Mouse (Mus musculus) forebrain, embryonic 13.5 days (tissue): ENCODE data around the gene Rfc2. TPM values are rescaled to one million over a fixed set of nuclear protein-coding genes. Genes with fewer than 3 reads are reported as not detected.
A peak's percentile ranks its signal among the peaks of the same experiment; 100 is the strongest.

ENCODE experiments used
- ATAC-seq: fragments of 200-750 bp; cut with Nextera tagmentation; 2 replicates; pipeline ENCODE4 v1.8.0; 2017
- H3K27ac ChIP-seq: fragments of 300-500 bp; sonication (generic); 2 replicates; pipeline ENCODE4 v1.5.1; 2015; ENCODE audit warnings: inconsistent platforms, mild to moderate bottlenecking, moderate library complexity
- H3K27me3 ChIP-seq: fragments of 300-500 bp; sonication (generic); 2 replicates; pipeline ENCODE4 v1.6.1; 2015; ENCODE audit warnings: mild to moderate bottlenecking, inconsistent platforms
- H3K36me3 ChIP-seq: fragments of 300-500 bp; sonication (generic); 2 replicates; pipeline ENCODE4 v1.6.1; 2015; ENCODE audit warnings: mild to moderate bottlenecking, inconsistent platforms; ENCODE audit not compliant: poor library complexity, severe bottlenecking
- H3K4me1 ChIP-seq: fragments of 300-500 bp; sonication (generic); 2 replicates; pipeline ENCODE4 v1.6.1; 2015; ENCODE audit warnings: inconsistent platforms
- H3K4me2 ChIP-seq: fragments of 300-500 bp; sonication (generic); 2 replicates; pipeline ENCODE4 v1.6.1; 2015; ENCODE audit warnings: inconsistent platforms, mild to moderate bottlenecking, moderate library complexity
- H3K4me3 ChIP-seq: fragments of 300-500 bp; sonication (generic); 2 replicates; pipeline ENCODE4 v1.5.1; 2015; ENCODE audit warnings: mild to moderate bottlenecking, inconsistent platforms
- H3K9ac ChIP-seq: fragments of 300-500 bp; sonication (generic); 2 replicates; pipeline ENCODE4 v1.6.1; 2015; ENCODE audit warnings: mild to moderate bottlenecking, inconsistent platforms
- H3K9me3 ChIP-seq: fragments of 300-500 bp; sonication (generic); replicated peaks from 2 replicates; pipeline ENCODE4 v1.6.1; 2016; ENCODE audit warnings: inconsistent platforms
- WGBS: fragments of 180-500 bp; shearing (Covaris S2); methylation state at CpG from one replicate; pipeline ENCODE4 v1.1.7; 2015; 5-methylcytosine and 5-hydroxymethylcytosine counted together
- polyA plus RNA-seq: library from polyadenylated mRNA; unstranded; fragments of >200 nt; fragmentation: Nextera tagmentation; extraction: Ambion mirVana; gene quantifications from 2 replicates; pipeline ENCODE4 v1.2.1, GENCODE M21; 2015

The Rfc2 gene
- polyA plus RNA-seq, 1 experiment from 2014 or later, result 285 TPM

DNA sequence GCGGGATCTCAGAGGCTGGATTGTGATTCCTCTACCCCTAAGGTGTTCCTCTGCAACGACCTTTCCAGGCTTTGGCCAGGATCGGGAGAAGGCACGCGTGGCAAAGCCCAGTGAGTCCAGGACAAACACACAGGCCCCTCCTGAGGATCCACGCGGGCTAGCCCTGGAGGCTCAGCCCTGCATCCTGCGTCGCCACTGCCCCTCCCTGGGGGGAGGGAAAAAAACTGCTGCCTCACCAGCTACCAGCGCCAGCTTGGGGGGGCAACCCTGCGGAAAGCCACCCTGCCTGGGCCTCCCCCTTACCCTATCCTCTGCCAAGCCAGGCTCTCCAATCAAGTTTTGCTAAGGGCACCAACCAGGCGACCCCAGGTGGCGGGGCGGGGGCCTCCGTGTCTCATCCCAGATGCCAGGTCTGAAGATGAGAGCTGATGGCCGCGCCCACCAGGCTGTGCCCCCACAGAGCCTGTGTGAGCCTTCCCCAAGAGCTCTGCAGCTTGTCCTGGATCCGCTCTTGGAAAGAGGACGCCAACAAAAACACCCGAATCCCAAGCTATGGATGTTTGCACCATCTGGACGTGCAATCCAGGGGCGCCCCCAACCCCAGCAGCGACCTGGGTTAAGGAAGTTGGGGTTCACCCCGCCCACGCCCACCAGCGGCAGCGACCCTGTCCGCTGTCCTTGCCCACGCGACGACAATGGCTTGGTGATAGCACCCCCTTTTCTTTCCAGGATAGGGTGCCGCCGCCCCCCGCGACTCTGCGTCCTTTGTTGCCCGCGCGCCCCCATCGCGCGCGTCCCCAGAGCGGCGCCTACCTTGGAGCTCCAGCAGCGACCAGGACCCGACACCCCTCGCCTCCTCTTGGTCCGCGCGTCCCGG, 29.7 kb upstream of the Rfc2 start:
- peak overlapping the region; percentile 92 for H3K4me3 ChIP-seq
- no peaks in the 10 kb centered on the region for H3K27me3 ChIP-seq
- WGBS, result under 1% methylated on average over 49 of the region's 52 CpGs
- ATAC-seq, result peak; percentile 25
- peak overlapping the region; percentile 89 for H3K4me2 ChIP-seq
- H3K9me3 ChIP-seq, result no peaks in the 10 kb centered on the region
- peak overlapping the region; percentile 99 for H3K27ac ChIP-seq
- no peaks in the 10 kb centered on the region for H3K36me3 ChIP-seq
- H3K9ac ChIP-seq, result peak overlapping the region; percentile 94
- peaks cover 68% of the 10 kb centered on the region for H3K4me1 ChIP-seq

DNA sequence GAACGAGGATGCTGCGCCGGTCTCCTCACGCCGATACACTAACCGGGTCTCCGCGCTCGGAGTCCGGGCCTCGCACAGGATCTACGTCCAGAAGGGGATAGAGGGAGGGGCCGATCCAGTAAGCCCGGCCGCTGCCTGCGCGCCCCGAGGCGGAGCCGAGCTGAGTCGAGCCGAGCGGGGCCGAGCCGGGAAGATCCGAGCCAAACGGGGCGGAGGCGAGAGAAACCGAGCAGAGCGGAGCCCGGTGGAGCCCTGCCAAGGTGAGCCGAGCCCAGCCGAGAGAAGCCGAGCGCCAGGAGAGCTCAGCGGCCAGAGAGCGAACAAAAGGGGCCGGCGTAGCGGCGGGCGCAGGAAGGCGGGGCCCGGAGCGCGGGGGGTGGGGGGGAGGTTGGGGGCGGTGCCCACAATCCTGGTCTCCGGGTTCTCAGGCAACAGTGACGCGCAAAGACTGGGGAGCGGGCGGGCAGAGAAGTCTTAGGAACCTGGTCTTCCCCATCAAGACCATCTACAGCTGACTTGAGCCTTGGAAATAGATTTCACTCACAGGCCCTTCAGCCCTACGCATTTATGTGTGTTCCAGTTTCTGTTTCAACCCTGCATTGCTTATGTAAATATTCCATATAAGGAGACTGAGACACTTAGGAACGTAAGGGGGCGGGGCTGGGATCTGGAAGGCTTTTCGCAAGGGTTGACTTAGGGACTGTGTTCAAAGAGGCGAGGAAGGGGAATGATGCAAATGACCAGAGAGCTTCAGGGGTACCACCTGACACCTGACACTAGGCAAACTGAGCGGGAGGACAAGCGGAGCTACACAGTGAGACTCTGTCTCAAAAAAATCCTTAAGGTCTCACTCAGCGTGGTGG, 28.8 kb upstream of the Rfc2 start, which contains the start of gene Clip2:
Gene Clip2, minus strand, starts transcription at position 325 of the 863 bp plus-strand sequence.
- no peaks in the 10 kb centered on the region for H3K27me3 ChIP-seq

DNA sequence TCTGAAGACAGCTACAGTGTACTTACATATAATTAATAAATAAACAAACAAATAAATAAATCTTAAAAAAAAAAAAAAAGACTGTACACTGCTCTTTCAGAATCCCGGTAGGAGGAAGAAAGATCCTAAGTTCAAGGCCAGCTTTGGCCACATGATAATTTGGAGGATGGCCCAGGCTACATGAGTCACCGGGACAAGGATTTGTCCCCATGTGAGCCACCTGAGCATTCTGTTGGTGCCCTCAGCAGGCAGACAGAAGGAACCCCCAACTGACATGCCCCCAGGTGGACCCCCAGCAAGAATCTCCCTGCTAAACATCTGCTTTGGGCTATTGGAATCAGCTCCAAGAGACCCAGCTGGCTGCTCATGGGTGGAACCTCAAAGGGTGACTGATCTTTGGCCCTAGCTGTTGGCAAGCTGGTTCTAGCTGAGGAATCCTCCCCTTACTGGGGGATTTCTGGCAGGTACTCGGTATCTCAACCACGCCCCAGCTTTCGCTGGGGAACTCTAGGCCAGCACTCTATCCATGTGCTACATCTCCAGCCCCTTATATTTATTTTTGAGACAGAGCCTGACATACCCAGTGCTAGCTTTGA, 27.1 kb upstream of the Rfc2 start:
- no peak overlapping the region for H3K4me2 ChIP-seq
- no peak overlapping the region for H3K27ac ChIP-seq
- H3K36me3 ChIP-seq, result no peaks in the 10 kb centered on the region
- H3K27me3 ChIP-seq, result no peaks in the 10 kb centered on the region
- ATAC-seq, result no peak
- no peaks in the 10 kb centered on the region for H3K9me3 ChIP-seq
- H3K4me3 ChIP-seq, result no peak overlapping the region
- WGBS, result 82% methylated on average over 5 of the region's 5 CpGs
- peaks cover 45% of the 10 kb centered on the region for H3K4me1 ChIP-seq
- H3K9ac ChIP-seq, result no peak overlapping the region

More for the DNA sequence above, 28.8 kb upstream of the Rfc2 start, which contains the start of gene Clip2:
- peak within 1 kb of the TSS; percentile 89 for H3K4me2 ChIP-seq
- H3K9ac ChIP-seq, result peak within 1 kb of the TSS; percentile 94
- peak within 1 kb of the TSS; percentile 92 for H3K4me3 ChIP-seq
- H3K27ac ChIP-seq, result peak within 1 kb of the TSS; percentile 99
- no peaks in the 10 kb centered on the region for H3K36me3 ChIP-seq
- H3K4me1 ChIP-seq, result peaks cover 62% of the 10 kb centered on the region
- ATAC-seq, result peak; percentile 93
- 1% methylated on average over 61 of the region's 61 CpGs for WGBS
- no peaks in the 10 kb centered on the region for H3K9me3 ChIP-seq

DNA sequence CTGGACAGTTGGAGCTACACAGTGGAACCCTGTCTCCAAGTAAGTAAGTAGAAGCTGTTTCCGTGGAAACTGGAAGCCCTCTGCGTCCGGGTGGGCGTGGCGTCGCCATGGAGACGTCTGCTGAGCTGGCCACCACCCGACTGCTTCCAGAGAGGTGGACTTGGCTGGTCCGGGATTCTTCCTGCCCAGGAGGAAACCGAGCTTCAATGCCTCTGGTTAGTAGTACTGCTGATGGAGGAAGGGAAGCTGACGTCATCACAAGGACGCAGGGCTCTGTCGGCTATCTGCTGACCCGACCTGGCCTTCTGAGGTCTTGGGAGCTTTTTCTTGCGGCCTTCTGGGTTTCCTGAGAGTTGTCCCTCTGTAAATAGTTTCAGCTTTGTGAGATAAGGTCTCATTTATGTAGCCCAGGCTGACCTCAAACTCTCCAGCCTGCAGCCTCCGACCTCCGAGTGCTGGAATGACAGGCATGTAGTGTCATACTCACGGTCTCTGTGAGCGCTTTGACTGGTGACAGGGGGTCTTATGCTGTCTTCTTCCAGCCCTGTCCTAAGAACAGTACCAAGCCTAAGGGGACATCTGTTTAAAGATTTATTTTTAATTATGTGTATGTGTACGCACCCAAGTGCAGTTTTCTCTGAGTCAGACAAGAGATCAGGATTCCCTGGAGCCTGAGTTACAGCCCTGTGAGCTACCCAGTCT, 25.6 kb upstream of the Rfc2 start:
- Histone ChIP-seq H3K4me3 (no peak overlapping the region; the same call in 1 of the 2 replicates), H3K27me3 (no peaks in the 10 kb centered on the region), H3K4me2 (peak overlapping the region; percentile 52), H3K9me3 (no peaks in the 10 kb centered on the region), H3K27ac (no peak overlapping the region; the same call in 1 of the 2 replicates), H3K9ac (peak overlapping the region; percentile 37; the same call in 1 of the 2 replicates), H3K4me1 (peaks cover 31% of the 10 kb centered on the region), H3K36me3 (no peaks in the 10 kb centered on the region)
- ATAC-seq, result no peak
- WGBS, result 18% methylated on average over 20 of the region's 20 CpGs

DNA sequence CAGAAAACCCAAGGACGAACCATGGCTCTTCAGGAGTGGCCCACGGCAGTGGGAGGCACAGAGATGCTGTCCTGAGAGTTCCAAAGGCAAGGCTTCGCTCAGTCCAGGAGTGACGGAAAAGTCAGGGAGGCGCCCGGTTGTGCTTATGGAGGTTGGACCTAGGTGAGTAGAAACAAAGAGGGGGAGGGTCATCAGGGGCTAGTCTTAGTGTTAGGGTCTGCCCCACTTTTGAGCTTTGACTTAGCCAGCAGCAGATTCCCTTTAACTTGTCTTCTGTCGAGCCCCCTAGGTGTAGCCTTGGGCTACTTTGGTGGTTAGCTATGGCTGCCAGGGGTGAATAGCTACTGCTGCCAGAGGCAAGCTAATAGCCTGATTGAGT, 21.1 kb upstream of the Rfc2 start, which contains the start of gene Syna:
Gene Syna, minus strand, starts transcription at position 101 of the 379 bp plus-strand sequence.
- H3K4me2 ChIP-seq, result no peak within 1 kb of the TSS
- no peaks in the 10 kb centered on the region for H3K27me3 ChIP-seq
- H3K36me3 ChIP-seq, result no peaks in the 10 kb centered on the region
- H3K9me3 ChIP-seq, result no peaks in the 10 kb centered on the region
- WGBS, result 90% methylated on average over 7 of the region's 7 CpGs
- no peak within 1 kb of the TSS for H3K4me3 ChIP-seq
- ATAC-seq, result no peak
- no peak within 1 kb of the TSS for H3K27ac ChIP-seq
- H3K4me1 ChIP-seq, result peaks cover 12% of the 10 kb centered on the region
- H3K9ac ChIP-seq, result no peak within 1 kb of the TSS

DNA sequence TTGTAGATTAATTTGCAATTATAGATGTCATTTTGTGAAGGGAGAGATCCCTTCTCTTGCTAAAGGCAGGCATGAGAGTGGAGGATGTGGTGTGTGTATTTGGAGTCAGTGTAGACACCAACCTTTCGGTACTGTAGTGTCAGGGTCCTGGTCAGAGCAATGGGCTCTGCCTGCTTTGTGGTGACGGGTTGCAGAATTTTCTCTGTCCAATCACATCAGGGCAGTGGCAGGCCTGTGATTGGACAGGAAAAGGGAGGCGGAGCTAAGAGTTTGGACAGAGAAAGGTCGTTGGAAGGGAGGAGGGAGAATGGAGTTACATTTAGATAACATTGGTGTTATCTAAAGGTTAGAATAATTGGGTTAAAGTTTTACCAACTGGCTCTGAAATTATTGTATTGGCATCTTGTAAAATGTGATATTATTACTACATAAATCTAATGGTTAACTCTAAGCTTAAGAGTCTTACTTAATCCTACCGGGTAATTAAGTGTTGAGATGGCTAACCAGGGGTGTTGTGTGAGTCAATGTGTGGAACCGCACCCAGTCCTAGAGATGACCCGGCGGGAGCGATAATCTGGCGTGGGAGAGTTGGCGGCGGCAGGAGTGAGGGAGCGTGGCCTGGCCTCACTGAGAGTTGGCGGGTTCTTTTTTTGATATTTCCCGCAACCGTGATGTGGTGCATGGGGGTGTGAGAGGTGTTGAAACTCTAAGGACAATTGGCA, 20.6 kb upstream of the Rfc2 start:
- Histone ChIP-seq H3K36me3 (no peaks in the 10 kb centered on the region), H3K27ac (no peak overlapping the region), H3K9ac (no peak overlapping the region), H3K9me3 (no peaks in the 10 kb centered on the region), H3K27me3 (no peaks in the 10 kb centered on the region), H3K4me3 (no peak overlapping the region), H3K4me1 (peaks cover 7% of the 10 kb centered on the region), H3K4me2 (no peak overlapping the region)
- 84% methylated on average over 16 of the region's 16 CpGs for WGBS
- no peak for ATAC-seq

DNA sequence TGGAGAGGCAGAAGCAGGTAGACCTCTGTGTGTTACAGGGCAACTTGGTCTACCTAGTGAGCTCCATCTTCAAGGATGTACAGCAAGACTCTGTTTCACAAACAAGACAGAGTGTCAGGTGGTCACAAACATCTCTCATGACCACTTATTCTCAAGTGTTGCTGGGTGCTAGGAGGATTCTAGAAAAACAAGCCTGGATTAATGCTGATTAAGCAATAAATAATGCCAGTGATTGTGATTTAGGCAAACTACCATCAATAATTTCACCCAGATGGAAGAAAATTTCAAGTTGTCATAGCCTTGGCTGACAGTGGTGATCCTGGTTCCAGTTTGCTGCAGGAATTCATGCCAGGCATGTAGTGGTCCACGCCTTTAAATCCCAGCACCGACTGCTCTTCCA, 16.9 kb upstream of the Rfc2 start:
- no peak overlapping the region for H3K27ac ChIP-seq
- H3K27me3 ChIP-seq, result no peaks in the 10 kb centered on the region
- H3K4me3 ChIP-seq, result no peak overlapping the region
- H3K9me3 ChIP-seq, result no peaks in the 10 kb centered on the region
- no peaks in the 10 kb centered on the region for H3K36me3 ChIP-seq
- H3K4me1 ChIP-seq, result 0 out of 2 replicates have a peak, but pooled peaks cover 3% of the 10 kb centered on the region
- H3K9ac ChIP-seq, result no peak overlapping the region
- no peak overlapping the region for H3K4me2 ChIP-seq
- 95% methylated on average over 2 of the region's 2 CpGs for WGBS
- no peak for ATAC-seq

DNA sequence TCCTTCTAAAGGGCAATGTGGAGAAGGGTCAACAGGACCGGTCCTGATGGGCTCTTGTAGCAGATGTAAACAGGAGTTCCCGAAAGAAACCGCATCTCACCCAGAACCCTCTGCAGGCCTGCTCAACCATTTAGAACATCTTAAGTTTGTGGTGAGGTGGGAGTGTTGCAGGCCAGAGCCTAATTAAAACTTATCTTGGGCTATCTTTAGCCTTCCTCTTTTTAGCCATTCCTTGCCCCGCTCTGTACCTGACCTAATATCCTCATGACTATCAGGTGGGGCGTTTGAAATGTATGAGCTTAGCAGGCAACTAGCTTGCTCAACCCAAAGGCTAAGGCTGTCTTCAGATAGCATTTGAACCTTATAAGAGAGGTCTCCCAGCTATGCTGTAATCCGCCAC, 15.5 kb upstream of the Rfc2 start:
- ATAC-seq, result no peak
- Histone ChIP-seq H3K4me3 (no peak overlapping the region), H3K4me2 (no peak overlapping the region), H3K27ac (no peak overlapping the region), H3K4me1 (0 out of 2 replicates have a peak, but pooled peaks cover 3% of the 10 kb centered on the region), H3K27me3 (no peaks in the 10 kb centered on the region), H3K9me3 (no peaks in the 10 kb centered on the region), H3K9ac (no peak overlapping the region), H3K36me3 (no peaks in the 10 kb centered on the region)
- 92% methylated on average over 6 of the region's 6 CpGs for WGBS

DNA sequence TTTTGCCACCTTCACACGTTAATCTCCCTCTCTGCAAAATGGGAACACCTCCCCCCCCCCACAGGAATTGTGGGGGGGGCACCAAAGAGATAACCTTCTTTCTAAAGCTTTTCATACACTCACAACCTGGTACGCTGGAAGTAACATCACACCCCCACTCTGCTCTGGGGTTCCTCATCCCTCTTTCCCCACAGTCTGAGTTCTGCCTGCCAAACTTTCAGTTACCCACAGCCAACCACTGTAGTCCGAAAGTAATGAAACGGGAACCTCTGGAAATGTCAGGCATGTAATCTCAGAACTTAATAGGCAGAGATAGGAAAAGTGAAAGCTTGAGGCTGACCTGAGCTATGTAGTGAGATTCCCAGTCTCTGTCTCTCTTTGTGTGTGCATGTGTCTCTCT, 13.7 kb upstream of the Rfc2 start:
- Histone ChIP-seq H3K9me3 (no peaks in the 10 kb centered on the region), H3K36me3 (no peaks in the 10 kb centered on the region), H3K27ac (no peak overlapping the region), H3K27me3 (no peaks in the 10 kb centered on the region), H3K4me1 (peaks cover 9% of the 10 kb centered on the region), H3K4me2 (no peak overlapping the region), H3K9ac (no peak overlapping the region), H3K4me3 (no peak overlapping the region)
- 85% methylated on average over 4 of the region's 4 CpGs for WGBS
- ATAC-seq, result no peak

DNA sequence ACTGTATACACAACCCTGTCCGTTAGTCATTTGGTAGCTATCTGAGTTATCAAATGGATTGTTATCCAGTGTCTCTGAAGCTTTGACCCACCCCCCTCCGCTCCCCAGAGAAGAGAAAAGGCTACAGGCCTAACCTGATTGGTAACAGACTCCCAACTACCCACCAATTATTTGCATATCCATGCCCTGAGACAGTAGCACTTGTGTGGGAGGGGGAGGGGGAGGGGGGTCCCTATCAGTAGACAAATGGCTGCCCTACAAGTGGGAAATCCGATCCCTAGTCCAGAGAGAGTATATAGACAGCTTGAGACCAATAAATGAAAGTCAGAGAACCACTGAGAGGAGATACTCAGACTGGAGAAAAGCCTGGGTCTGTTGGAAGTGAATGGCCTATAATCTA, 13.1 kb upstream of the Rfc2 start:
- Histone ChIP-seq H3K4me3 (no peak overlapping the region), H3K27ac (no peak overlapping the region), H3K4me1 (peaks cover 14% of the 10 kb centered on the region), H3K9me3 (no peaks in the 10 kb centered on the region), H3K4me2 (no peak overlapping the region), H3K9ac (no peak overlapping the region), H3K27me3 (no peaks in the 10 kb centered on the region), H3K36me3 (no peaks in the 10 kb centered on the region)
- ATAC-seq, result no peak
- WGBS, result 59% methylated on average over 3 of the region's 3 CpGs

DNA sequence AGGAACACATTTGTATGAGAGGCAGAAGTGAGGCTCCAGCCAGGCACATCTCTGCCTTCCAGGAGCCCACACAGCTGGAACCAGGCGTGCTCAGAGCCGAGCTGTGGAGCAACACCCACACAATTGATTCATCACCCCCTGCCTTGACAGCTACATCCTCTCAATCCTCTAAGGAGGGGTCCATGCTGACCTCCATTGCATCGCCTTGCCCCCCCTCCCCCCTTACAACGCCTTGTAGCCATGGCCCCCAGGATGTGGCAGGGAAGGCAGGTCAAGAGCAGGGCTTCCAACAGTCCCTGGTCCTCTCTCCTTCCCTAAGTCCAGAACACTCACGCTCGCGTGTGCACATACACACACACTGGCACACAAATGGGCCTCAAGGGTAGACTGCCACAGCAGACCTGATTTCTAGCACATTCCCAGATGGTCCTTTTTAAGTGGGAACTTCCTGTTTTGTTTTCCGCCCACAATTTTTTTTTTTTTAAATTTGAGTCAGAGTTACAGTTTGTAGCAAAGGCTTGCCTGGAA, 12.1 kb upstream of the Rfc2 start:
- Histone ChIP-seq H3K36me3 (no peaks in the 10 kb centered on the region), H3K4me3 (no peak overlapping the region), H3K9ac (no peak overlapping the region), H3K9me3 (no peaks in the 10 kb centered on the region), H3K4me2 (no peak overlapping the region), H3K27me3 (no peaks in the 10 kb centered on the region), H3K27ac (no peak overlapping the region; the same call in 1 of the 2 replicates), H3K4me1 (peaks cover 14% of the 10 kb centered on the region)
- 69% methylated on average over 8 of the region's 8 CpGs for WGBS
- ATAC-seq, result no peak
